Mouse (Mus musculus) testis, adult 2 months (tissue): Measurements from ENCODE around the gene Zkscan3.

Experiments used
- CTCF ChIP-seq: fragments of 200-500 bp; IDR thresholded peaks from 2 replicates; pipeline ENCODE4 v1.5.1; 2012; ENCODE audit warnings: low read depth, mild to moderate bottlenecking, inconsistent platforms, low read length, moderate library complexity; ENCODE audit not compliant: control insufficient read depth, insufficient read depth, insufficient replicate concordance
- POLR2A ChIP-seq: fragments of 200-500 bp; IDR thresholded peaks from 2 replicates; pipeline ENCODE4 v1.6.1; 2012; ENCODE audit warnings: low read depth, mild to moderate bottlenecking, inconsistent platforms, low read length, moderate library complexity; ENCODE audit not compliant: control insufficient read depth

DNA sequence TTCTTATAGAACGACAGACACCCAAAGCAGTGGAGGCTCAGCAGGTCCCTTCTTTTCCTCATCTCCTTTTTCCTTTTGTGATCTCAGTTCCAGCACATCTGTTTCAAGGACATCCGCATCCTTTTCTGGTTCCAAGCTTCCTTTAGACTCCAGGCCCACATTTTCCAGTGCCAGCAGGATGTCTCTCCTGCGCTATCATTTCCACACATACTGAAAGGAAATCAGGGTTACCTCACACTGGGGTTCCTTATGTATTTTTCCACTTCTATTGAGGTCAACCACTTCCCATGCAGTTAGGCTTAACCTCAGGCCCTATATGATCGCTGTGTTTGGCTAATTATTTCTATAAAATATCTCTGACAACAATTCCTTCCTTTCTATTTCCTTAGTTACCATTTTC, 32.9 kb upstream of the Zkscan3 start:
- TF ChIP-seq POLR2A (no peak), CTCF (no peak)
